Mouse (Mus musculus) heart, embryonic 10.5 days (tissue): Measurements from ENCODE around the gene Dctpp1. TPM values are rescaled to one million over a fixed set of nuclear protein-coding genes. Genes with fewer than 3 reads are reported as not detected.

Experiments
- DNase-seq: peaks from one replicate; pipeline ENCODE4 v3.0.0-alpha.2; 2017; ENCODE audit warnings: low spot score
- H3K27ac ChIP-seq: fragments of 300-500 bp; sonication (generic); 2 replicates; pipeline ENCODE4 v1.5.1; 2016; ENCODE audit warnings: mild to moderate bottlenecking
- H3K27me3 ChIP-seq: fragments of 300-500 bp; sonication (generic); 2 replicates; pipeline ENCODE4 v1.6.1; 2016; ENCODE audit warnings: mild to moderate bottlenecking; ENCODE audit not compliant: poor library complexity, insufficient read depth, severe bottlenecking
- H3K36me3 ChIP-seq: fragments of 300-500 bp; sonication (generic); 2 replicates; pipeline ENCODE4 v1.6.1; 2016; ENCODE audit warnings: mild to moderate bottlenecking, moderate library complexity
- H3K4me1 ChIP-seq: fragments of 300-500 bp; sonication (generic); 2 replicates; pipeline ENCODE4 v1.6.1; 2016; ENCODE audit warnings: mild to moderate bottlenecking
- H3K4me3 ChIP-seq: fragments of 300-500 bp; sonication (generic); 2 replicates; pipeline ENCODE4 v1.5.1; 2016; ENCODE audit warnings: mild to moderate bottlenecking, moderate library complexity
- H3K9me3 ChIP-seq: fragments of 300-500 bp; sonication (generic); 2 replicates; pipeline ENCODE4 v1.6.1; 2016; ENCODE audit warnings: mild to moderate bottlenecking, moderate library complexity
- WGBS: fragments of 180-500 bp; shearing (Covaris S2); methylation state at CpG from one replicate; pipeline ENCODE4 v1.1.7; 2016; 5-methylcytosine and 5-hydroxymethylcytosine counted together
- polyA plus RNA-seq: library from polyadenylated mRNA; unstranded; fragments of >200 nt; fragmentation: Nextera tagmentation; extraction: Ambion mirVana; gene quantifications from 2 replicates; pipeline ENCODE4 v1.2.1, GENCODE M21; 2016

Gene Dctpp1
- polyA plus RNA-seq, 1 experiment from 2014 or later = 262 TPM

DNA sequence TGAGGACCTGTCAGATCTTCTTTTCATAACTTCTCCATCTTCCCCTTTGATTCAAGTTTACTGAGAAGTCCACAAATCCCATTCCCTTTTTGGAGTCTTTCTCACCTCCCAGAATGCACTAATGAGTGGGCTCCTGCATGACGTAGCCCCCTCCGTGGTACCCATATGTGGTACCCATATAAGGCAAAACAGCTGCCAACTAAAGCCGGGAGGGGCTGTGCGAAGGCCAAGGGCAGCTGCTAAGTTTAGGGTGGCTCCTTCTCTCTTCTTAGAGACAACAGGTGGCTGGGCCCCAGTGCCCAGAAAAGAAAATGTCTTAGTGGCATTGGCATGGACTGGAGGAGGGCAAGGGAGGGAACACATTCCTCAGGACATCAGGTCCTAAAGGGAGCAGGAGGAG lies 50.2 kb downstream of the Dctpp1 start:
- 82% methylated on average over 4 of the region's 4 CpGs for whole genome bisulfite sequencing
- 0 out of 2 replicates have a peak overlapping the region, but pooled peaks have one; percentile 3 for H3K27ac ChIP-seq
- no peak for DNase-seq

DNA sequence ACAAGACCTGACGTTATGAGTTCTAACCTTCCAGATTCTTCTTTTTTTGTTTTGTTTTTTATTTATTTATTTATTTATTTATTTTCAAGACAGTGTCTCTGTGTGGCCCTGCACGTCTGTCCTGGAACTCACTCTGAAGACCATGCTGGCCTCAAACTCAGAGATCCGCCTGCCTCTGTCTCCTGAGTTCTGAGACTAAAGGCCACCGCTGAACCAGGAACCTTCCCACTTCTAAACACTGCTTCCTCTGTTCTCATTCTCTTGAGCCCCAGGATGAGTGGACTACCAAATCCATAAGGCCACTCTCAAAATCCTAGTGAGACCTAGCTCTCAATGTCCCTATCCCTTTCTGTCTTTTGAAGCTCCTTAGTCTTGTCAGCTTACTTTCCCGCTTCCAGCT lies 50.7 kb downstream of the Dctpp1 start:
- peak overlapping the region; percentile 97 for H3K27ac ChIP-seq

More for the DNA sequence above, 50.2 kb downstream of the Dctpp1 start:
- Histone ChIP-seq H3K4me3 (no peak overlapping the region), H3K36me3 (peaks cover 5% of the 10 kb centered on the region), H3K9me3 (no peaks in the 10 kb centered on the region), H3K27me3 (peaks cover 11% of the 10 kb centered on the region; the same call in 1 of the 2 replicates), H3K4me1 (peaks cover 53% of the 10 kb centered on the region)

DNA sequence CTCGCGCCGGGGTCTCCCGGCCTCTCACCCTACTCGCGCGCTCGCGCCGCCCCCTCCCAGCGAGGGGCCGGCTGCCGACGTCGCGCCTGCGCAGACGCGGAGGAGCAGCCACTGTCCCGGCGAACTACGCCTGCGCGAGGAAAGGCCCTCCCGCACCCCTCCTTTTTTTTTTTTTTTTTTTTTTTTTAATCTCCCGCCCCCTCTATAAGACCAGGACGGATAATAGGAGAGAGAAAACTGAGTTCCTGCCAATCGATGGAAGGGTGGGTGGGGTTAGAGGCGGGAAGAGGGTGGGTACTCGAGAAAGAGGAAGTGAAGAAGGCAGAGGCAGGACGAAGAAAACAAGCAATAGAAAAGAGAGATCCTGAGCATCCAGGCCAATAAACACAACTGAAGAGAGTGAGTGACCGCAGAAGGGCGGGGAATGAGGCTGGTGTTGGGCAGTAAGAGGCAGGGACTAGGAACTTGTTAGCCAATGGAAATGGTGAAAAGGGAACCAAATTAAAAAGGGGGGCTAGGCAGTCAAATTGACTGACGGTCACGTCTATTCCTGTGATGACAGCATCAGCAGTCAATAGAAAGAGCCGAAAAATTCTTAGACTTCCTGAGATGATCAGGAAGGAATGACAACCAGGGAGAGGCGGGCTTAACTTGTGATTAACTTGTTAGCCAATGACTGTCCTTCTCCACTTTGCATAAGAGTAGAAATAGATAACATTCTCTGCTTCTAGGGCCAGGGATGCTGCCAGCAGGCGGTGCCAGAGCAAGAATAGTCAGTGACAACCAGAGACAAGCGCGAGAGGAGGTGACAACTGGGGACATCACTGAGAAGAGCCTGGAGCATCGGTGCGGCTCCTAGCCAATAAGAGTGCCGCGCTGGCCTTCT lies 51.7 kb downstream of the Dctpp1 start, which contains the start of gene Mylpf:
Gene Mylpf, plus strand, starts transcription at position 338 of the 886 bp plus-strand sequence.
- H3K36me3 ChIP-seq = peaks cover 15% of the 10 kb centered on the region
- DNase-seq = peak; percentile 98
- peaks cover 39% of the 10 kb centered on the region for H3K4me1 ChIP-seq
- no peaks in the 10 kb centered on the region for H3K9me3 ChIP-seq
- under 1% methylated on average over 44 of the region's 44 CpGs for WGBS
- peaks cover 1% of the 10 kb centered on the region; the same call in 1 of the 2 replicates for H3K27me3 ChIP-seq
- peak within 1 kb of the TSS; percentile 75 for H3K4me3 ChIP-seq
- H3K27ac ChIP-seq = peak within 1 kb of the TSS; percentile 97

More for the DNA sequence above, 50.7 kb downstream of the Dctpp1 start:
- H3K9me3 ChIP-seq = no peaks in the 10 kb centered on the region
- no peak for DNase-seq
- H3K27me3 ChIP-seq = peaks cover 11% of the 10 kb centered on the region; the same call in 1 of the 2 replicates
- H3K36me3 ChIP-seq = peaks cover 9% of the 10 kb centered on the region
- WGBS = 76% methylated on average over 5 of the region's 5 CpGs
- H3K4me1 ChIP-seq = peaks cover 49% of the 10 kb centered on the region
- H3K4me3 ChIP-seq = no peak overlapping the region

DNA sequence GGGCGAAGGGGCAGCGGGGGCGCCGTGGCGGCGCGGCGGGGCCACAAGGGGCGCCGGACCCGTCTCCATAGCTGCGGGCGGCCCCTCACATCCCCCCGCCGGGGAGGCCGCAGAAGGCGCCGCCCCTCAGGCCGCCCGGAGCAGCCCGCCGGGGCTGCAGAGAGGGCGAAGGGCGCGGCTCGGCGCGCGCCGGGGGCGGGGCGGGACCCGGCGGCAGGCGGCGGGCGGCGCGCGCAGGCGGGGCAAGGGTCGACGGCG lies 52.3 kb downstream of the Dctpp1 start, which contains the start of gene Tbc1d10b:
Gene Tbc1d10b, minus strand, starts transcription at position 174 of the 258 bp plus-strand sequence.
- under 1% methylated on average over 41 of the region's 44 CpGs for WGBS
- Histone ChIP-seq H3K27me3 (no peaks in the 10 kb centered on the region), H3K9me3 (no peaks in the 10 kb centered on the region), H3K36me3 (peaks cover 20% of the 10 kb centered on the region), H3K4me3 (peak within 1 kb of the TSS; percentile 75), H3K27ac (peak within 1 kb of the TSS; percentile 97), H3K4me1 (peaks cover 36% of the 10 kb centered on the region)
- DNase-seq = no peak

DNA sequence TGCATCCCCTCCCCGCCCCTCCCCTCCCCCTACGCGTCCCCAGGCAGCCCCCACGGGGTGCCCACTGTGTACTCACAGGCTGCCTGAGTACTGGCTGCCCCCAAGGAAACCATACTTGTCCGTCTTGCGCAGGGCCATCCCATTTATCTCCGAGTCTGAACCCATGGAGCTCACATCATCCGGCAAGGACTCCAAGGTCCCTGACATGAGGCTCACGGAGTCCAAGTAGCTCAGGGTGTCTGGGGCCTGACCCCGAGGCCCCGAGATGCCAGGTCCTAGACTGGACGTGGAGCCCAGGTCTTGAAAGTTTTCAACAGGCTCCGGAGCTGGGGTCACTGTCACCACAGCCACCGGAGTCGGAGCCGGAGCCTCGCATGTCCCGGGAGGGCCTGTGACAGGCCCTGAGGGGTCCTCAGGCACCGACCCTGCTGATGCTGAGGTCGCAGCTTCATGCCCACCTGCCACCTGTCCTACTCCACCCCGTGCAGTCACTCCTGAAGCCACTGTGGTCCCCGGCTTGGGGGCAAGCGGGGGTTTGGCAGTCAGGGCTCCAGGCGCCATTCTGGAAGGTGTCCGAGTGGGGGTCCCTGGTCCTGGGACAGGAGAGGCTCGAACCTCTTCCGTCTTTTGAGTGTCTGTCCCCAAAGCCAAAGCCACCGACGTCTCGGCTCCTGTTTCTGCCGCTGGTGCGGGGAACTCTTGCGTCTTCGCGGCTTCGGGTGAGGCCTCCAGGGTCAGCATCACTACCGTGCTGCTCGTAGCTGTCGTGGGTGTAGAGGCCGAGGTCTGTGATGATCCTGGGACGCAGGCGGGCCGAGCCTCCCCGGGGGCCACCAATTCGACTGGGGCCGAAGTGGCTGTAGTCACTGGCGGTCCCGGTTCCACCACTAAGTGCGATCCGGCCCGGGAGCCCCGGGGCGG lies 52.9 kb downstream of the Dctpp1 start:
- no peaks in the 10 kb centered on the region for H3K27me3 ChIP-seq
- H3K36me3 ChIP-seq = peaks cover 26% of the 10 kb centered on the region
- H3K4me3 ChIP-seq = peak overlapping the region; percentile 75
- peak overlapping the region; percentile 97 for H3K27ac ChIP-seq
- H3K9me3 ChIP-seq = no peaks in the 10 kb centered on the region
- H3K4me1 ChIP-seq = peaks cover 39% of the 10 kb centered on the region
- WGBS = under 1% methylated on average over 53 of the region's 53 CpGs
- DNase-seq = peak; percentile 85

Other genes with a start within 250 kb of the Dctpp1 start
- gene Mvp, start 246.1 kb downstream of the Dctpp1 start, polyA plus RNA-seq = 8.4 and 9.9 TPM in 2 replicates
- gene Pagr1b, start 244.2 kb downstream of the Dctpp1 start, polyA plus RNA-seq = 0.41 TPM in 1 of 2 replicates, not detected in the other
- gene Pagr1a, start 243.4 kb downstream of the Dctpp1 start, polyA plus RNA-seq = 64.1 and 99.6 TPM in 2 replicates
- gene Gm42742, start 239.6 kb downstream of the Dctpp1 start, polyA plus RNA-seq = 20.6 and 46.6 TPM in 2 replicates
- 2.4 and 3.2 TPM in 2 replicates for gene Prrt2, start 239.5 kb downstream of the Dctpp1 start, polyA plus RNA-seq
- 41.5 and 66.9 TPM in 2 replicates for gene Maz, start 233.7 kb downstream of the Dctpp1 start, polyA plus RNA-seq
- 110 and 145 TPM in 2 replicates for gene Kif22, start 218.2 kb downstream of the Dctpp1 start, polyA plus RNA-seq
- not detected in 2 replicates for gene Zg16, start 173.4 kb downstream of the Dctpp1 start, polyA plus RNA-seq
- gene AI467606, start 169.3 kb downstream of the Dctpp1 start, polyA plus RNA-seq = 0.73 and 1.0 TPM in 2 replicates
- 7.2 and 14.5 TPM in 2 replicates for gene Qprt, start 138.5 kb downstream of the Dctpp1 start, polyA plus RNA-seq
- 0.06 and 0.50 TPM in 2 replicates for gene Spn, start 122.9 kb downstream of the Dctpp1 start, polyA plus RNA-seq
- 49.1 and 61.0 TPM in 2 replicates for gene Cd2bp2, start 64.7 kb downstream of the Dctpp1 start, polyA plus RNA-seq
- 26.4 and 28.3 TPM in 2 replicates for gene Tbc1d10b, start 52.2 kb downstream of the Dctpp1 start, polyA plus RNA-seq
- 40.4 and 51.1 TPM in 2 replicates for gene Mylpf, start 51.8 kb downstream of the Dctpp1 start, polyA plus RNA-seq
- 30.5 and 42.9 TPM in 2 replicates for gene Zfp553, start 27.6 kb downstream of the Dctpp1 start, polyA plus RNA-seq
- gene Sept1, start 27.6 kb downstream of the Dctpp1 start, polyA plus RNA-seq = 21.2 and 25.4 TPM in 2 replicates
- 41.3 and 44.6 TPM in 2 replicates for gene Zfp771, start 16.4 kb downstream of the Dctpp1 start, polyA plus RNA-seq
- 79.9 and 88.3 TPM in 2 replicates for gene Sephs2, start 13.3 kb upstream of the Dctpp1 start, polyA plus RNA-seq
- 0.72 and 0.92 TPM in 2 replicates for gene Itgal, start 35.6 kb upstream of the Dctpp1 start, polyA plus RNA-seq
- 18.7 and 19.0 TPM in 2 replicates for gene Zfp768, start 84.9 kb upstream of the Dctpp1 start, polyA plus RNA-seq
- 5.3 and 6.7 TPM in 2 replicates for gene Zfp747, start 115.3 kb upstream of the Dctpp1 start, polyA plus RNA-seq
- 4.6 and 4.8 TPM in 2 replicates for gene 9130019O22Rik, start 126.5 kb upstream of the Dctpp1 start, polyA plus RNA-seq
- 3.8 and 5.5 TPM in 2 replicates for gene E430018J23Rik, start 132.9 kb upstream of the Dctpp1 start, polyA plus RNA-seq
- gene Zfp764, start 146.1 kb upstream of the Dctpp1 start, polyA plus RNA-seq = 5.1 and 6.6 TPM in 2 replicates
- gene Zfp688, start 161.4 kb upstream of the Dctpp1 start, polyA plus RNA-seq = 20.9 and 26.8 TPM in 2 replicates
- gene Zfp689, start 188.4 kb upstream of the Dctpp1 start, polyA plus RNA-seq = 6.6 and 7.0 TPM in 2 replicates
- 35.6 and 42.2 TPM in 2 replicates for gene Prr14, start 198.9 kb upstream of the Dctpp1 start, polyA plus RNA-seq
- 6.4 and 13.0 TPM in 2 replicates for gene Fbrs, start 218.5 kb upstream of the Dctpp1 start, polyA plus RNA-seq